In the genomic region with DNA sequence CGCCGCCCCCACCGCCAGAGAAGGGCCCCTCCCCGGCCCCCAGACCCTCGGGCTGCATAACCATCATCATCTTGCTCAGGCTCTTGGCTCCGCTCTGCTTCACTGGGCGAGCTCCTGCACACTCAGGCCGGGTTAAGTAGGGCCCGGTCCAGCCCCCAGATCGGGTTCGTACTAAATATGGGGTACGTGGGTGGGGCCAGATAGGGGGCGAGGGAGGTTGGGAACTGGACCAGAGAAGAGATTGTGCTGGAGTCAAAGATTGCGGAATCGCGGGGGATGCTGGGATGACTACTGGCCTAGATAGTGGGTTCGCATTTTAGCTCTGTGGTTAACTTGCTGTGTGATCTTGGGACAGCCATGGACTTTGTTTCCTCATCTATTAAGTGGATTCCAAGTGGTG, we compare ENCODE assay signal across 8 mouse cellular contexts. TPM values are rescaled to one million over a fixed set of nuclear protein-coding genes. Genes with fewer than 3 reads are reported as not detected.
DNase-seq lines count a peak whose midpoint lies in the region; ATAC-seq and TF ChIP-seq lines count a peak whose summit lies in the region.

Actn3 (minus strand) TSS at position 125 of the 400 bp plus-strand sequence.

- peaks cover 2% of the 10 kb centered on the region; the same call in 1 of the 2 replicates for H3K36me3 ChIP-seq in embryonic facial prominence, embryonic 15.5 days
- H3K36me3 ChIP-seq in heart, embryonic 13.5 days: no peaks in the 10 kb centered on the region
- H3K36me3 ChIP-seq in macrophage (ENCODE audit: inconsistent target): peaks cover 12% of the 10 kb centered on the region; the same call in 1 of the 2 replicates

- peak within 1 kb of the TSS; percentile 82 for H3K4me3 ChIP-seq in embryonic facial prominence, embryonic 15.5 days (replicated peaks)
- peak within 1 kb of the TSS; percentile 93 for H3K4me3 ChIP-seq in heart, embryonic 13.5 days
- H3K4me3 ChIP-seq in macrophage (ENCODE audit: inconsistent target): peak within 1 kb of the TSS; percentile 46

- DNase-seq in Patski (ENCODE audit: low read depth, low spot score): no peak
- DNase-seq in kidney, postnatal 14 days: peak; percentile 53
- DNase-seq in urinary bladder, postnatal 25 days (ENCODE audit: low spot score): peak; percentile 15
- DNase-seq in cerebellum, adult 8-10 months: no peak
- no peak for DNase-seq in adrenal gland, postnatal 25 days

- WGBS in embryonic facial prominence, embryonic 15.5 days: 2% methylated on average over 17 of the region's 17 CpGs
- 1% methylated on average over 17 of the region's 17 CpGs for WGBS in heart, embryonic 13.5 days
- WGBS in macrophage (ENCODE audit: missing documents): 12% methylated on average over 17 of the region's 17 CpGs

- peak within 1 kb of the TSS; percentile 94 for H3K4me2 ChIP-seq in embryonic facial prominence, embryonic 15.5 days (replicated peaks)
- peak within 1 kb of the TSS; percentile 94 for H3K4me2 ChIP-seq in heart, embryonic 13.5 days

- CTCF ChIA-PET in Patski (lab: Charles Lee): interaction anchor here (1.5 kb wide), 1 partner anchor 30 kb away, joined by 4 read pairs; no protein-coding TSS in a partner anchor

- H3K27ac ChIP-seq in embryonic facial prominence, embryonic 15.5 days (replicated peaks): peak within 1 kb of the TSS; percentile 78
- H3K27ac ChIP-seq in heart, embryonic 13.5 days (replicated peaks): peak within 1 kb of the TSS; percentile 70
- H3K27ac ChIP-seq in macrophage: no peak within 1 kb of the TSS

- in situ Hi-C loops in Patski (cut with MboI; ENCODE audit: low pct_unique_long_range_greater_than_20kb): no loop called here

- peaks cover 19% of the 10 kb centered on the region for H3K79me2 ChIP-seq in macrophage (ENCODE audit: inconsistent target)

- no peaks in the 10 kb centered on the region for H3K9me3 ChIP-seq in embryonic facial prominence, embryonic 15.5 days (replicated peaks)
- no peaks in the 10 kb centered on the region for H3K9me3 ChIP-seq in heart, embryonic 13.5 days

- H3K4me1 ChIP-seq in embryonic facial prominence, embryonic 15.5 days: peaks cover 23% of the 10 kb centered on the region
- H3K4me1 ChIP-seq in heart, embryonic 13.5 days: peaks cover 17% of the 10 kb centered on the region

- peaks cover 18% of the 10 kb centered on the region for H3K27me3 ChIP-seq in Patski
- H3K27me3 ChIP-seq in embryonic facial prominence, embryonic 15.5 days: no peaks in the 10 kb centered on the region
- H3K27me3 ChIP-seq in heart, embryonic 13.5 days (replicated peaks): peaks cover 13% of the 10 kb centered on the region

- TF ChIP-seq CTCF in Patski (IDR thresholded peaks at IDR 0.05): no peak

- ATAC-seq in Patski: peak; percentile 13
- ATAC-seq in embryonic facial prominence, embryonic 15.5 days (ENCODE audit: insufficient number of reproducible peaks, low FRiP score, low TSS enrichment, low read depth): peak; percentile 25; the same call in 1 of the 2 replicates
- ATAC-seq in heart, embryonic 13.5 days (ENCODE audit: extremely low read depth, insufficient number of reproducible peaks, low FRiP score, low TSS enrichment): 0 out of 2 replicates have a peak, but pooled peaks have one; percentile 9

- peak within 1 kb of the TSS; percentile 91 for H3K9ac ChIP-seq in embryonic facial prominence, embryonic 15.5 days
- peak within 1 kb of the TSS; percentile 91 for H3K9ac ChIP-seq in heart, embryonic 13.5 days

- POLR2A ChIA-PET in Patski (lab: Charles Lee): no interaction called here

RNA-seq across cellular contexts. Expression of gene Actn3, which starts in this region (rescaled TPM):
- polyA plus RNA-seq in Patski (2021): 0.10 TPM
- polyA plus RNA-seq in embryonic facial prominence, embryonic 15.5 days (2015; fragmentation: Nextera tagmentation; extraction: Ambion mirVana): 29.6 and 33.7 TPM in 2 replicates
- polyA plus RNA-seq in heart, embryonic 13.5 days (2015; fragmentation: Nextera tagmentation; extraction: Ambion mirVana): 2.8 and 3.9 TPM in 2 replicates
- not detected for total RNA-seq in macrophage (2018; cell fraction: chromatin; rRNA removed)
- total RNA-seq in macrophage (2018; cell fraction: cytosol; rRNA removed): not detected
- total RNA-seq in macrophage (2018; cell fraction: nucleus; rRNA removed): not detected
- polyA plus RNA-seq in macrophage (2018): not detected in 3 replicates
- total RNA-seq in adrenal gland, postnatal 25 days (2021): 0.58 and 0.71 TPM in 2 replicates

Comparison
In these comparisons a context has a peak if more than half of its experiments do, and no peak if none do; other contexts are left out.
1. Peak in ATAC-seq in Patski; RNA of the gene not detected or under 1 TPM.
2. DNase-seq: peak in kidney, postnatal 14 days (single experiment) and urinary bladder, postnatal 25 days (single experiment); none in Patski (single experiment), cerebellum, adult 8-10 months (single experiment) and adrenal gland, postnatal 25 days (single experiment).
3. Peak in every context shown above with its lines, with median percentiles within 50 percentile points of each other: ATAC-seq and H3K4me3 ChIP-seq.